Mouse (Mus musculus) common myeloid progenitor, adult 5-6 weeks (primary cell): Measurements from ENCODE around the gene Cox8a. TPM values are rescaled to one million over a fixed set of nuclear protein-coding genes. Genes with fewer than 3 reads are reported as not detected.

Experiments used
- ATAC-seq: replicated peaks from 2 replicates; pipeline ENCODE4 v1.8.0; 2016; ENCODE audit warnings: low read depth, mild to moderate bottlenecking, moderate TSS enrichment, inconsistent platforms; ENCODE audit not compliant: poor library complexity, severe bottlenecking
- total RNA-seq: library from RNA; stranded (forward); fragments of 200-1000, 187-1606 nt; gene quantifications from 2 replicates; pipeline ENCODE4 v1.2.3, GENCODE M21; 2017

The Cox8a gene
- total RNA-seq, 1 experiment from 2014 or later: 388 TPM

DNA sequence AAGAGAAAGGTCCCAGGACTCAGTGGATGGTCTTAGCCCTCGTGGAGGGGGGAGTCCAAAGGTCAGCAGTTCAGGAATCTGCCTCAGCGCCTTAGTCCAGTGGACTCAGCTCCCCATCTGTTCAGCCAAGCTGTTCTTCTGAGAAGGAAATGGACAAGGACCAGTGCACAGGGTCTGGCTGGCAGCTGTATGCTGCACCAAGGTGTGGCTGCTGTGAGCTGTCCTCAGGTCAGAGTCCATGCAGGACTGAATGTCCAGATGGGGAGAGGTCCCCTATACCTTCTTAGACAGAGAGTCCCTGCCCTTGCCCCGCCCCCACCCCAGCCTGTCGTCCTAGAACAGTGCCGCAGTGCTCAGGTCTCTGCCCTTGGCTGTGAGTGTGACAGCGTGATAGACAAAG lies 25.8 kb downstream of the Cox8a start:
- no peak for ATAC-seq

DNA sequence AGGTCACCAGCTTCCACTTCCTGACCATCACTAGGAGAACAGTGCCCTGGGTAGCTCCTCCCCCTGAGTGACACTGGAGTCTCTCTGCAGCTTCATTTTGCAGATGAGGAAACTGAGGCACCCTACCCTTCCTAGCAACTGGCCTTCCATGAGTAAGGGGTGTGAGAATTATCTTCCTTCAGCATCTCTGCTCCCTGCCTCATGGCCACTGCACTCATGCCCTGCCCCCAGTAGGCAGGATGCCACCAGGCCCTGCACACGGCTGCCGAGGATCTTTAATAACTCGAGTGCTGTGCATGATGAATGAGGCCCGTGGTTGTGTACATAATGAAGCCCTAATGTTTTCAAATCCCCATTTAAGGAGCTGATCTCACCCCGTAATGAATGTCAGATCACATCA lies 26.4 kb downstream of the Cox8a start:
- no peak for ATAC-seq

DNA sequence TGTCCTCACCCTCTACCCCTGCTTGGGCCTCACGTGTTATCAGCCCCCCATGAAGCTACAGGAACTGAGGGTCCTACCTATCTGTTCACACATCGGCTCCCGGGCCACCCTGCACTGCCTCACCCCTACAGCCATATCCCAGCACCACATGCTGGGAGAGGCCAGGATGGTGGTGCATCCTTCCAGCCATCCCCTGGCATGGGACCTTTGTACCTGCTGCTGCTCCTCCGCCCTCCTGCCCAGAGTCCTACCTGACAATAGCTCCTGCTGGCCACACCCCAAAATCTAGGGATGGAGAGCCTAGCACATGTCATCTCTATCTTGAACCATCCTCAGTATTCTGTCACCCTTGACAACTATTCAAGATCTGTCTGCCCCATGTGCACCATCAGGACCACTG lies 28.4 kb downstream of the Cox8a start:
- ATAC-seq: no peak

DNA sequence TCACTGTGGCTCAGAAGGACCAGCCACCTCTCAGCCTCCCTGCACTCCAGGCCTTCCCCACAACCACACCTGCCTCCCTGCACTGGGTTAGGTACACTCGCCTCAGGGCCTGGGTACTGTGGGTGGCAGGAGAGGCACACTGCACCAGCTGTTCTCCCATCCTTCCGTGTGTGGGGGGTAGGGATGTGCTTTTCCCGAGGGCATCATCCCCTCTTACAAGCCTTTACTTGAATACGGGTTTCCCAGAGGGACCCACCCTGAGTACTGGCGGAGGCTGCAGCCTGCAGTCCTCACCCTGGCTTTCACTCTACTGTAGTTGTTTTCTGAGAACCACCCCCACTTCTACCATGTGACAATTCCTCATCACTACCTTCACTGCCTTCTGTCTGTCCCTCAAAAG lies 30.3 kb downstream of the Cox8a start:
- ATAC-seq: no peak

DNA sequence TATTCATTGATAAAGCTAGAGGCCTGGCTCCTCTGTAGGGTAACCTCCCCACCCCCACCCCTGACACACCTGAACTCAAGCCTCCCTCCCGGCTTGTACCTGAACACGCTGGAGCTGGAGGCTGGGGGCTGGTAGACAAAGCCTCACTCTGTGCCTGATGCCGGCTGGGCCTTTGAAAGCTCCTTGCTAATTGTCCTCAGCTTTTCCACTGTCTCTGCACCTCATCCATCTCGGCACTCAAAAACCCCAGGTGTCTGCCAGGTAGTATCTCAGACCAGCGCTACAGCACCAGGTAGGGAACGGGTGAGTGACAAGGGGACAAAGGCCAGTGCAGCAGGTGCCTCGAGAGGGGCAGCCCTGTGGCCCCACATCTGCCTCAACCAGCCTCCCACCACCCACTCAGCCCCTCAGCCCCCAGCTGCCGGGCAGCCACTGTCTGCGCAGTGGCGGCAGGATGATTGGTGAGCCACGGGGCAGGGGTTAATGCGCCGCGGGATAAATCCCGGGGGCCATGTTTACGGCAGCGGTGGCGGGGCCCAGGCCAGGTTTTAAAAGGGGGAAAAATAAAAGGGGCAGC lies 31.6 kb downstream of the Cox8a start:
- no peak for ATAC-seq

DNA sequence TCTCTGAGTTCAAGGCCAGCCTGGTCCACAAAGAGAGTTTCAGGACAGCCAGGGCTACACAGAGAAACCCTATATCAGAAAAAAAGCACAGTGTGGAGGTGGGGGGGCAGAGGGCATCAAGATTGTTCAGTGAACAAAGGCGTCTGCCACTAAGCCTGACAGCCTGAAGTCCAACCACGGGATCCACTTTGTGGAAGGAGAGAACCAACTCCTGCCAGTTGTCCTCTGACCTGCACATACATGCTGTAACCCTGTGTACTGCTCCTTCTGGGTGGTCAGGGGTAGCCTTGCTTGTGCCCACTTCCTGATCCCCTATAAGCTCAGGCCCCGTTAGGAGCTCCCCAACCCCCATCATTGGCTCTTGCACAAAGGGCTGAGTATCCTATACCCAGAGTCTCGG lies 32.4 kb downstream of the Cox8a start:
- no peak for ATAC-seq

DNA sequence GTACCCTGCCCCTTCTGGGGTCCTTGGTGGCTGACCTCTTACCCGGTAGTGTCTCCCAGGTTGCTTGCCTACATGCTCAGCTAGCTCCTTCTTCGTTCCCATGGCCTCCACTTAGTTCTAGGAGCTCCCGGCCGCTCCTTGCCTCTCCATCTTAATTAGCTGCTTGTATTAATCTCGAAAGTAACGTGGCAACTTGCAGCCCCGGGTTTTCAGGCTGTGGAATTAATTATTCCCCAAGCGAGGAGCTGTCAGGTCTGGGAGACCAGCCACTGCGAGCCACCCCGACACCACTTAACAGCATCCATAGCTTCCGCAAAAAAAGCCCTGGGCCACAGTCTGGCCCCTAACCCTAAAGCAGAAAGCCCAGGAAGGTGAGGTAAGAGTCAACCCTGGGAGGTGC lies 34.0 kb downstream of the Cox8a start:
- ATAC-seq: no peak

DNA sequence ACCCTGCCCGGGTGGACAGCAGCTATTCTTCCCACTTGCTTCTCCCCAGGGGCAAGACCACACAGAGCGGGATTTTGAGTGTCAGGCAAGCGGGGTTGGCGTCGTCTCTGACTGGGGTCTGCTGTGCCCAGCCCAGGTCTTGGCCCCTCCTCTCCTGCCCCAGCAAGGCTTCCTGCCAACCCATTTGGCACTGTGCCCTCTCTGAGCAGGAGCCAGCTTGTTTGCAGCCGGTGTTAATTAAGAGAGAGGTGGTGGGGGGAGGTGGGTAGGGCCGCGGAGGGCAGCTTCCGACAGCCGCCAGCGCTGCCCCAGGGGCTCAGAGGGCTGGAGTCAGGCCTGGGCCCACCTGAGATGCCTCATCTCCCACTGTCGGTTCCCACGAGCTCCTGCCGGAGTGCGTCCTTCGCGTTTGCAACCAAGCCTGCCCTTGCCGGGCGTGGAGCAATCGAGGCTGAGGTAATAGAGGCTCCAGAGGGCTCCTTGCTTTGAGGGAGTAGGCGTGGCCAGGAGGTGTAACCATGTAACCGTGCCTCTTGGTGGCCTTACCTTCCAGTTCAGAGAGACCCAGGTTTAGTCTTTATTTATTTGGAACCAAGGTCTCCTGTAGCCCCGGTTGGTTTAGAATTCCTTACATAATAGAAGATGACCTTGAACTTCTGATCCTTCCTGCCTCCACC lies 35.0 kb downstream of the Cox8a start:
- ATAC-seq: peak; percentile 34; the same call in 1 of the 2 replicates

DNA sequence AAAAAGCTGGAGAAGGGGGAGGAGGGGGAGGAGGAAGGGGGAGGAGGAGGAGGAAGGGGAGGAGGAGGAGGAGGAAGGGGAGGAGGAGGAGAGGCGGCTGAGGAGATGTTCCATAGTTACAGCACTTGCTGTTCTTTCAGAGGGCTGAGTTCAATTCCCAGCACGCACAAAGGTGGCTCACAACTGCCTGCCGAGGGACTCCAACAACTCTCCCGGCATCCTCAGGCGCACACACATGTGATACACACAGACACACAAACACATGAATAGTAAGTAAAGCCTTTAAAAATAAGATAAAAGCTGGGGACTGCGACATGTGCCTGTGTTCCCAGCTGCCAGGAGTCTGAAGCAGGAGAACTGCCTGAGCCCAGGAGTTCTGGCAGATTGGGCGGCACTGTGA lies 35.9 kb downstream of the Cox8a start:
- no peak for ATAC-seq

DNA sequence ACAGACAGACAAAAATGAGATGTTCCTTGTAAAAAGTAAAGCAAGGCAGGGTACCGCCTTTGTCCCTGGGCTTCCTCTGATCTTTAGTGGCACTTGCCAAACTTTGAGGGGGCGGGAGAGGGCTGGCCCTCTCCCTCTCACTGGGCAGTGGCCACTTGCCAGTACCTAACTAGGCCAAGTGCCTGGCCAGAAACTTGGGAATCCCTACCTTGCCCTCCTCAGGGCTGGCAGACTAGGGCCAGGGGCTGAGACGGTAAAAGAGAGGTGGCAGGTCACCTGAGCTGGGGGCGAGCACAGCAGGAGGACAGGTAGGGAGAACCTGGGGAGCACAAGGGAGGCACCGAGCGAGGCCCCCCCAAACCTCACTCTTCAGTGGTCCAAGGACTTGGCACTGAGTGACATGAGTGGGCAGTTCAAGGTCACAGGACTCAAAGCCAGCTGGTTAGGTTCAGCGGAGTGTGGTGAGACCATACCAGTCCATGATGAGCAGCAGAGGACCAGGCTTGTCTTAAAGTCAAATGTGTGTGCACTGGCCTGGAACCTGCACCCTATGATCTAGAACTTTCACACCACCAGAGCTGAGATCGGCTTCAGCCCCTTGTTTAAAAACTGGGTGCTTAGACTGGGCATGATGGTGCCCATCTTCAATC lies 36.5 kb downstream of the Cox8a start:
- ATAC-seq: no peak

DNA sequence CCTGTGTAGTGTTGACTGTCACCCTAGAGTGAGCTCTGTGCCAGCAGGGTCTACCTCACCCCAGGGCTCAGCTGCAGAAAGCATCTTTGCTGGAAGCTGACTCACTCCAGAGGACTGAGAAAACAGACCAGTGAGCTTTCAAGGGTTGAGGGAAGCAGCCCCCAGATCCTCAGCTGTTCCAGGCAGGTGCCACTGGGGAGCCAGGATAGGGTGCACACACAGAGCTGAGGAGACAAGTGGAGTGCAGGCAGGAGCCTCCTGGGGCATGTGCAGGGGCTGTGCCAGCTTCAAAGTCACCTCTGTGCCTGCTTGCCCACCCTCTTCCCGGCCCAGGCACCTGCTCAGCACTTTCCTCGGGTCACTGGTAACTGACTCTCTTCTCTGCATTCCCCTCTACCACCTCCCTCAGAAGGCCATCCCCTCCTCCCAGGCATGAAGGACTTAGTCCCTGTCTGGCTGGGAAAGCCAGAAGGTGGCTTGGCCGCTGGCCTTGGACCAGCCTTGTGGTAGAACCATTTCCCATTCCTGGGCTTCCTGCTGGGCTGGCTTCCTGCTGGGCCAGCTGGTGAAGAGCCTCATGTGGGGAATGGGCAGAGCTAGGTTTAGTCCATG lies 38.5 kb downstream of the Cox8a start:
- no peak for ATAC-seq

DNA sequence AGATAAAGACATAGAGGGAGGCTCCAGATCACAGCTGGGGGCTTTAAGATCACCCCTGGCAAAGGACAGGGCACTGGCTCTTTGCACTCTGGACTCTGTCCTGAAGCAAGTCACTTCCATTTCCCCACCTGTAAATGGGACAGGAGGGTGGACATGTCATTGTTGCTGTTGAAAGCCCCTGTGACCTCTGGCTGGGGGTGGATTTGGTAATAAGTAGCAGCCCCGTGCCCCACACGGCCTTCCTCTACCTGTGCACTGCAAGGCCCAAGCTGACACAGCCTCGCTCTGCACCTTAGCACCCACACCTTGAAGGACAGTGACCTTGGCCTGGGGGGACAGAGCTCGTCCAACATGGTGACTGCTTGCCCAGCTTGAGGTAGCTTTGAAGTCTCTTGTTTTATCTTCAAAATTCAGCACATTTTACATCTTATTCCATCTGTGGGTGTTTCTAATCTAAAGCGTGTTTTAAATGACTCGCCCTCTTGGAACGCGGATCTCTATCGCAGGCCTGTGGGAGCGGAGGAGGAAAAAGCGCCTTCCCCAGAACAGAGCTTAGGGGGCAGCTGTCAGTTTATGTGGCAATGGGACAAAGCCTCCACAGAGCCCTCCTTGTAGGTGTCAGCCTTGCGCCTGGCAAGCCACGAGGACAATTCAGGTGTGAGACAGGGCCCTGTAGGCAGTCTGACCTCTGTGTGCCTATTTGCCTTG lies 39.5 kb downstream of the Cox8a start:
- ATAC-seq: no peak

DNA sequence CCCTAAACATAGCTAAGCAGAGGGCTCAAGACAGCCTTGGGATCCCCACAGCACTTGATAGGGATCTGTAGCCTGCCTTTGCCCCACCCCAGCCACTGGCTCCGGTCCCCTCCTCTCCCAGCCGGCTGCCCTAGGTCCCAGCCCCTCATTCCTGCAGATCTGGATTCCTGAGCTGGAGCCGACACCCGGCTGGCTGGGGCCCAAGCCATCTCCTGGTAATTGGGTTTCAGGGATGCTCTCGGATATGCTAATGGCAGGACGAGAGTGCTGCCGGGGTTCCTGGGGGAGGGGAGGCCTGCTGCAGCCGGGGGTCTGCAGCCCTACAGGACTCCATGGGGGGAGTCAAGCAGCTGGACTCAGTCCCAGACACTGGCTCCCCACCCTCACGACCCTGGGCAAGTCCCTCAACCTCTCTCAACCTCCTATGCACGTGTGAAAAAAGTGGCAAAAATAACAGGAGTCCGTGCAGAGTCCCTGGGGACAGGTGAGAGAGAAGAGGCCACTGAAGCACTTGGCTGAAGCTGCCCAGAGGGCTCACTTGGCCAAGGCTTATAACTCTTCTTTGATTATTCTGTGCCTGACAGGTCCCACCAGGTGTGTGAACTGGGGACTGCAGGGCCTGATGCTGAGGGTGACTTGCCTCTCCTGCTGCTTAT lies 41.2 kb downstream of the Cox8a start:
- no peak for ATAC-seq

DNA sequence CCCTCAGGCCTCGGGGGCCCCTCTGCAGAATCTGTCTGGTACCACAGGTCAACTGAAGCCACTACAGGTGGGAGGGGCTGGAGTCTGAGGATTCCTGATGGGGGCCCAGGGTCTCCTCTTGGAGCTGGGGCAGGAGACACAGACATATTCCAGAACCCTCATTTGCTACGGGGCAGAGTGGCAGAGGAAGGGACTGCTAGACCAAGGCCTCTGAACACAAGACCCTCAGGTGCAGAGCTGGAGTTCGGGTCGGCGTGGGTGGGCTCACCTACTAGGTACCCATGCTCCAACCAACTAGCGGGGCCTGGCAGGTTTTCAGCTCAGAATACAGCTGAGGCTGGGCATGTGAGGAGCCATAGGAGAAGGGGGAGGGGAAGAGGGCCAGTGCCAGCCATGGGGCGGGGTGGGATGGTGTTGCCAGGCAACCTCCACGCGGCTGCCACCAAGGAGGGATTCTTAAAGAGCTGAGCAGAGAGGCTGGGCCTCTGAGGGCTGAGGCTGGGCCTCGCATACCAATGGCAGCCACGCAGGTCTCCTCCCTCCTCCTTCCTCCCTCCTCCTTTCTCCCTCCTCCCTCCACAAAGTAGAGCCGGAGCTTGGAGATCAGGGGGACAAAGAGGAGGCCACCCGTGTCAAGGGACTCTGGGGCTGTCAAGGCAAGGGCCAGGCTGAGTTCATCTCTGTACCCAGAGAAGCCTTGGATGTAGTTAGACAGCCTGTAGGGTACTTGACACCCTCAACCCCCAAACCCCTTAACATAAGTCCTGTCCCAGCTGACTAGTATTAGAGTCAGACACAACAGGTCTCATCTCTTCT lies 45.2 kb downstream of the Cox8a start:
- 0 out of 2 replicates have a peak, but pooled peaks have one; percentile 25 for ATAC-seq

DNA sequence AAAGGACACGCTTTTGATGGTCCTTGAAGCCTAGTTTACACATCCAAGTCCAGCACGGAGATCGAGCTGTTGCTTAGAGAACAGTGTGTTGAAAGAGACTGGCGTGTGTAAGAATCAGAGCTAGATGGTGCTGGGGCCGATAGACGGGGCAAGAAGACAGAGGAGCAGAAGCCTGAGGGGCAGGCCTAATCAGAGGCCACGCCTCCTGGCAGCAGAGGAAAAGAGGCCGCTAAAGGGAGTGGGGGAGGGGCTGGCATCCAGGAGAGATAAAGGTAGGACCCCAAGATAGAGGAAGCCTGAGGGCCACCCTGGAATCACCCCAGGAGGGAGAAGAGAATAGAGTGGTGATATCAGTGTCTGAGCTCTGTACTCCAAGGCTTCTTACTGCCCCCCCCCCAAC lies 46.0 kb downstream of the Cox8a start:
- no peak for ATAC-seq

DNA sequence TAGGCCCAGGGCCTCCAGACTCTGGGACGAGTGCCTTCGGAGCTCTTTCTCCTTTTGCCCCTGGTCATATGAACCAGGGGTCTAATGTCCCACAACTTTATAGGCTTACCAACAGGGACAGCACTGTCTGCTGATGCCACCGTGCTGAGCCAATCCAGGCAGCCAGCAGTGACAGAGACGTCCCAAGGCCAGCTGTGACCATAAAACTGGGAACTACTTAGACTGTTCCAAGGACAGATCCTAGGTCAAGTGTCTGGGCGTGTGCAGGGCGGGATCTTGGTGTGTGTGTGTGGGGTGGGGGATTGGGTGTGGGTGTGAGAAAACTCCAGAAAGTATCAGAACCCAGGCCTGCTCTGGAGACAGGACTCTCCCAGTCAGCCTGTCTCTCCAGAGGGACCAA lies 46.5 kb downstream of the Cox8a start:
- ATAC-seq: no peak

DNA sequence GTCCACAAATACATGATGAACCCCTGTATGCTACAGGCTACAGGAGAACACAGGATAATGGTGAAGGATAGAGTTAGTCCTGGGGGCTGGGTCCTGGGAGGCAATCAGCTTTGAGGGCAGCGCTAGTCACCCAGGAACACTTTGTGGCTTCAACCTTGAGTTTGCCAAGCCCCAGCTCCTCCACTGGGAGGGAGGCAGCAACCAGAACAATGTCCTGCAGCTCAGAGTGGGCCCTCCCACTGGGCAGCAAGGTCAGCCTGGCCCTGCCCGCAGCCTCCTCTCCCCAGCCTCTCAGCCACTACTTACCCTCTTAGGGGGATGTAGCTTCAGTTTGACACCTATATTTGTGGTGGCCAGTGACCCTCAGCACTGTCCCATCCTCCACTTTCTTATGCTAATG lies 49.0 kb downstream of the Cox8a start:
- ATAC-seq: no peak

DNA sequence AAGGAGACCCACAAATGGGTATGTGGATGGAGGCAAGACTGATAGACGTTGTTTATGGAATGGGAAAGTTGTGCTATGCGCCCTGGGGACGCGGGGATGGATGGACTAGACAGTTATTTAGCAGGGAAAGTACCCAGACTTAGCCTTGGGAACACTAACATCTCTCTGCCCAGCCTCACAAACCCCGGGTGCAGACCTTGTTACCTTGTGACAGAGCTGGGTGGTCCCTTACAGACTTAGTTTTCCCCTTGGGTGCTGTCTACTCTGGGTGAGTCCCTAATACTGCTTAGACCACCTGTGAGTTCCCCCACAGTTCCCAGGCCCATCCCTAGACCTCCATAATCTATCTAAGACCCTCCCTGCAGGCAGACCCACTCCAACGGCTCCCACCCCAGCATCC lies 50.6 kb downstream of the Cox8a start:
- no peak for ATAC-seq

DNA sequence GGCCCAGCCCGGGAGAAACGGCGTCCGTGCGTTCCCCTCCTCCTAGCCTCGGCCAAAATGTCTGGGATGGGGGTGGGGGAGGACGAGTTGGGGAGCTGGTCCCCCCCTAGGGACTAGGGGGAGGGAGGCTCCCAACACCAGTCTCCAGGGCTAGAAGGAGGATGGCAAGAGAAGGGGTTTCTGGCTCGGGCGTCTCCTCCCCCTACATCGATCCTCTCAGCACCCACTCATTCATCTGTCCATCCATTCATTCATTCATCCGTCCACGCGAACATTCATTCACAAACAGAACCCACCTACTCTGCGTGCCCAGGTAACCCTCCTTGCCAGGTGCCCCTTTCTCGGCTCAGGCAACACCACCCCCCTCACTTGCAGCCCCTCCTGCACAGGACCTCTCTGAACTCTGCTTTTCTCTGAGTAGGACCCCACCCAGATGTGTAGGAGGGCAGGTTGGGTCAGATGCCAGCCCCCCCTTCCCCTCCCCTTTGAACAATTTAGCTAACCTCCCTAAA lies 51.2 kb downstream of the Cox8a start:
- no peak for ATAC-seq
